Mouse (Mus musculus): ENCODE measurements around the gene Gcnt3. TPM values are rescaled to one million over a fixed set of nuclear protein-coding genes. Genes with fewer than 3 reads are reported as not detected.

Gene Gcnt3
- 0.07 TPM in 1 of 2 replicates, not detected in the other for polyA plus RNA-seq (2015; fragmentation: Nextera tagmentation; extraction: Ambion mirVana)

DNA sequence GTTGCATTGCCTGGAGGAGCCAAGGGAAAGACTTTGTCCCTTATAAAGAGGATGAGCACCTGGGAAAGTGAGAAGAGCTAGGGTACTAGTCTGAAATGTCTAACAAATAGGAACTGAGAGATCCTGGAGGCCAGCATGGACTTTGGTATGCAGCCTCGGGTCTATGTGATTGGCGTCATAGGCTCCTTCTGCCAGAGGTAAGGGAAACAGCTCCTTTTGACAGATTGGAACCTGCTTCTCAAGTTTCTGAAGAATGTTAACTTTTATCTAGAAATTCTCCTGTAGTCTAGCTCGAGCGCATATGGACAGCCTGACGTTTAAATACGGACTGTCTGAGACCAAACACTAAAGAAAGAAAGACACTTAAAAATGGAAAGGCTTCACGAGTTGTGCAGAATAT is at the start of gene Gcnt3:
Gene Gcnt3 (minus strand): TSS at position 101 of the 400 bp plus-strand sequence.
- no peak within 1 kb of the TSS for H3K27ac ChIP-seq

GRCm38 (mm10) chr9:70087379-70087778 is 49.5 kb upstream of the Gcnt3 start:
- no peaks in the 10 kb centered on the region for H3K36me3 ChIP-seq
- no peak overlapping the region for H3K9ac ChIP-seq
- no peaks in the 10 kb centered on the region for H3K27me3 ChIP-seq
- H3K9me3 ChIP-seq = no peaks in the 10 kb centered on the region
- WGBS = 60% methylated on average over 5 of the region's 5 CpGs
- no peak overlapping the region for H3K4me2 ChIP-seq
- ATAC-seq (ENCODE audit: insufficient number of reproducible peaks, insufficient read depth, low FRiP score, low TSS enrichment, low read depth) = no peak
- H3K4me3 ChIP-seq = no peak overlapping the region
- no peak overlapping the region for H3K27ac ChIP-seq
- H3K4me1 ChIP-seq = peaks cover 19% of the 10 kb centered on the region

More for the DNA sequence above, at the start of gene Gcnt3:
- H3K9me3 ChIP-seq = no peaks in the 10 kb centered on the region
- H3K9ac ChIP-seq = no peak within 1 kb of the TSS
- ATAC-seq (ENCODE audit: insufficient number of reproducible peaks, insufficient read depth, low FRiP score, low TSS enrichment, low read depth) = no peak
- no peak within 1 kb of the TSS for H3K4me3 ChIP-seq
- WGBS = 72% methylated on average over 7 of the region's 7 CpGs
- H3K27me3 ChIP-seq = no peaks in the 10 kb centered on the region
- H3K4me1 ChIP-seq = no peaks in the 10 kb centered on the region
- H3K4me2 ChIP-seq = no peak within 1 kb of the TSS
- H3K36me3 ChIP-seq = no peaks in the 10 kb centered on the region

GRCm38 (mm10) chr9:70086091-70086490 is 48.2 kb upstream of the Gcnt3 start:
- 42% methylated on average over 6 of the region's 6 CpGs for WGBS

DNA sequence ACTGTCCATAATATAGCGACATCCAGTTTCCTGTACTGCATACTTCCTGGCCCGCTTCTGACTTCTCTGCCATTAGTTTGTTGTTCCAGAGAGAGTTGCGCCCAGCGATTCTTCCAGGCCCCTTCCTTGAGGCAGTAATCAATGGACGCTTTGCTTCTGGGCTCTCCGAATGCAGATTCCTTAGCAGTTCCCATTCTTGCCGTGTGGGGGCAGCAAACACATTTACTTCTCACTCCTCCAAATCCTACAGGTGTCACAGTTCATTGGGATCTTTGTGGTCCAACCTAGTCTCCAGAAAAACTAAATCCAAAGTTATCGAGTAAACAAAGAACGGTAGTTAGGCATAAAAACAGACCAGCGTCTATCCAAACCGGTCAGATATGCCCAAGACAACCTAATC is 46.2 kb upstream of the Gcnt3 start:
- H3K9ac ChIP-seq = no peak overlapping the region
- 48% methylated on average over 11 of the region's 11 CpGs for WGBS
- H3K4me2 ChIP-seq = no peak overlapping the region
- H3K36me3 ChIP-seq = no peaks in the 10 kb centered on the region
- peaks cover 19% of the 10 kb centered on the region for H3K4me1 ChIP-seq
- no peak for ATAC-seq (ENCODE audit: insufficient number of reproducible peaks, insufficient read depth, low FRiP score, low TSS enrichment, low read depth)
- H3K9me3 ChIP-seq = no peaks in the 10 kb centered on the region
- H3K27me3 ChIP-seq = no peaks in the 10 kb centered on the region
- no peak overlapping the region for H3K27ac ChIP-seq
- H3K4me3 ChIP-seq = no peak overlapping the region

More at GRCm38 (mm10) chr9:70086091-70086490, 48.2 kb upstream of the Gcnt3 start:
- no peaks in the 10 kb centered on the region for H3K27me3 ChIP-seq
- H3K9me3 ChIP-seq = no peaks in the 10 kb centered on the region
- H3K4me1 ChIP-seq = peaks cover 19% of the 10 kb centered on the region
- H3K9ac ChIP-seq = no peak overlapping the region
- no peak overlapping the region for H3K4me2 ChIP-seq
- H3K4me3 ChIP-seq = no peak overlapping the region
- no peak for ATAC-seq (ENCODE audit: insufficient number of reproducible peaks, insufficient read depth, low FRiP score, low TSS enrichment, low read depth)
- no peak overlapping the region for H3K27ac ChIP-seq
- no peaks in the 10 kb centered on the region for H3K36me3 ChIP-seq

DNA sequence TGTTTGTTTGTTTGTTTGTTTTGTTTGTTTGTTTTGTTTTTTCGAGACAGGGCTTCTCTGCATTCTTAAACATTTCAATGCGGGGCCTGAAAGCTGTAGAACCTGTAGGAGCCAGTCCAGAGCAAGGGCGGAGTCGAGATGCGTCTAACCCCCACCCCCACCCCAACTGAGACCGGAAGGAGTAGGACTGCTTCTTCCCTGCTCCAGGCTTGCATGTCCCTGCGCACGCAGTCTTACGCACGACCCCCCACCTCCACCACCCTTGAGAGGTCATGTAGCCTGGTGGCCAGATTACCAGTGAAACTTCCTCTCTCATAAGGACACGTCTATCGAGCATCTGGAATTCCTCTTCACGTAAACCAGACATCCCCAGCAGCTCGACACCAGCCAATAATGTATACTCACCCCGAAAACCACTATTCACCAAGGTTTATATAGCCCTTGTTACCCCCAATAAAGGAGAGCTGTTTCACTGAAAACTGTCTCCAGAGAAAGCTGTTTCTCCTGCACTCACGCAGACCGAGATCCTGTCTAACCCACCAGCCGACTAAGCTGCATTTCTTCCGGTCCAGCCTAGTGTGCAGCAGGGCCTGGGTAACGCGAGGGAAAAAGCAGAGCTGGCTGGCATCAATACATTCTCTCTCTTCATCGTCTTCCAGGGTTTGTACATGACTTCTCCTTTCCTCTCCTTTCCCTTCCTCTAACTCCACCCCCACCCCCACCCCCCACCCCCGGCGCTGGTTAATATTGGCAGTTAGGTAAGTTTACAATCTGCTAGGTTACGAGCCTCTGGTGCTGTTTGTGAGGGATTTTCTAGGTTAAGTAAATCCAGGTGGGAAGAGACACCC is 44.7 kb upstream of the Gcnt3 start:
- Histone ChIP-seq H3K27me3 (no peaks in the 10 kb centered on the region), H3K4me2 (peak overlapping the region; percentile 1; the same call in 1 of the 2 replicates), H3K4me3 (no peak overlapping the region), H3K4me1 (peaks cover 7% of the 10 kb centered on the region; the same call in 1 of the 2 replicates), H3K9ac (no peak overlapping the region), H3K36me3 (no peaks in the 10 kb centered on the region), H3K9me3 (no peaks in the 10 kb centered on the region), H3K27ac (no peak overlapping the region)
- no peak for ATAC-seq (ENCODE audit: insufficient number of reproducible peaks, insufficient read depth, low FRiP score, low TSS enrichment, low read depth)
- WGBS = 51% methylated on average over 25 of the region's 25 CpGs

GRCm38 (mm10) chr9:70081767-70082166 is 43.9 kb upstream of the Gcnt3 start:
- Histone ChIP-seq H3K9ac (no peak overlapping the region), H3K4me1 (peaks cover 3% of the 10 kb centered on the region; the same call in 1 of the 2 replicates), H3K4me3 (no peak overlapping the region), H3K4me2 (no peak overlapping the region), H3K9me3 (no peaks in the 10 kb centered on the region), H3K27me3 (no peaks in the 10 kb centered on the region), H3K36me3 (no peaks in the 10 kb centered on the region), H3K27ac (no peak overlapping the region)
- WGBS = 86% methylated on average over 7 of the region's 7 CpGs
- ATAC-seq (ENCODE audit: insufficient number of reproducible peaks, insufficient read depth, low FRiP score, low TSS enrichment, low read depth) = no peak

DNA sequence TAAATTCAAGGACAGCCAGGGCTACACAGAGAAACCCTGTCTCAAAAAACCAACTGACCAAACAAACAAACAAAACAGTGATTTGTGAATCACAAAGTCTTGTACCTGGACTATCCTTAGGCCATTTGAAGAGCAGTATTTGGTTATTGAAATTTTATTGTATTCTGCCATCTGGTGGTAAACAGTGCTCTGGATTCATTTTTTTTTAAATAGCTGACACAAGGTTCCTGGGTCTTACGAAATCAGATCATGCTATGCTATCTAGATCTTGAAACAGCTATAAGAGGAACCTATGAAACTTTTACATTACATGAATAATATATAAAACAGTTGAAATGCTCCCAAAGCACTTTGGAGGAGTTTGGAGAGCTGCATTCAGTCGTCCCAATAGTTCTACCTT is 43.1 kb upstream of the Gcnt3 start:
- Histone ChIP-seq H3K9me3 (no peaks in the 10 kb centered on the region), H3K4me2 (no peak overlapping the region), H3K27me3 (no peaks in the 10 kb centered on the region), H3K9ac (no peak overlapping the region), H3K36me3 (no peaks in the 10 kb centered on the region), H3K27ac (no peak overlapping the region), H3K4me1 (no peaks in the 10 kb centered on the region; the same call in 1 of the 2 replicates), H3K4me3 (no peak overlapping the region)
- WGBS = 58% methylated on average over 2 of the region's 2 CpGs
- no peak for ATAC-seq (ENCODE audit: insufficient number of reproducible peaks, insufficient read depth, low FRiP score, low TSS enrichment, low read depth)

- Histone ChIP-seq H3K27ac (no peak overlapping the region), H3K4me3 (no peak overlapping the region), H3K36me3 (no peaks in the 10 kb centered on the region), H3K9me3 (no peaks in the 10 kb centered on the region), H3K27me3 (no peaks in the 10 kb centered on the region), H3K4me1 (no peaks in the 10 kb centered on the region; the same call in 1 of the 2 replicates), H3K9ac (no peak overlapping the region), H3K4me2 (no peak overlapping the region)
- no peak for ATAC-seq (ENCODE audit: insufficient number of reproducible peaks, insufficient read depth, low FRiP score, low TSS enrichment, low read depth)
- WGBS = 83% methylated on average over 9 of the region's 9 CpGs
These were observed 42.3 kb upstream of the Gcnt3 start for GRCm38 (mm10) chr9:70080027-70080800.

- no peak overlapping the region for H3K9ac ChIP-seq
- H3K4me2 ChIP-seq = no peak overlapping the region
- 84% methylated on average over 3 of the region's 3 CpGs for WGBS
- H3K36me3 ChIP-seq = no peaks in the 10 kb centered on the region
- no peaks in the 10 kb centered on the region for H3K27me3 ChIP-seq
- no peak overlapping the region for H3K4me3 ChIP-seq
- H3K27ac ChIP-seq = no peak overlapping the region
- H3K9me3 ChIP-seq = no peaks in the 10 kb centered on the region
- ATAC-seq (ENCODE audit: insufficient number of reproducible peaks, insufficient read depth, low FRiP score, low TSS enrichment, low read depth) = no peak
- no peaks in the 10 kb centered on the region; the same call in 1 of the 2 replicates for H3K4me1 ChIP-seq
These were observed 40.1 kb upstream of the Gcnt3 start for GRCm38 (mm10) chr9:70078034-70078433.

- WGBS = 70% methylated on average over 7 of the region's 7 CpGs
- Histone ChIP-seq H3K4me3 (no peak overlapping the region), H3K4me1 (no peaks in the 10 kb centered on the region), H3K9me3 (no peaks in the 10 kb centered on the region), H3K27me3 (no peaks in the 10 kb centered on the region), H3K4me2 (no peak overlapping the region), H3K36me3 (no peaks in the 10 kb centered on the region), H3K9ac (no peak overlapping the region), H3K27ac (no peak overlapping the region)
- ATAC-seq (ENCODE audit: insufficient number of reproducible peaks, insufficient read depth, low FRiP score, low TSS enrichment, low read depth) = no peak
These were observed 39.3 kb upstream of the Gcnt3 start for GRCm38 (mm10) chr9:70077170-70077569.

DNA sequence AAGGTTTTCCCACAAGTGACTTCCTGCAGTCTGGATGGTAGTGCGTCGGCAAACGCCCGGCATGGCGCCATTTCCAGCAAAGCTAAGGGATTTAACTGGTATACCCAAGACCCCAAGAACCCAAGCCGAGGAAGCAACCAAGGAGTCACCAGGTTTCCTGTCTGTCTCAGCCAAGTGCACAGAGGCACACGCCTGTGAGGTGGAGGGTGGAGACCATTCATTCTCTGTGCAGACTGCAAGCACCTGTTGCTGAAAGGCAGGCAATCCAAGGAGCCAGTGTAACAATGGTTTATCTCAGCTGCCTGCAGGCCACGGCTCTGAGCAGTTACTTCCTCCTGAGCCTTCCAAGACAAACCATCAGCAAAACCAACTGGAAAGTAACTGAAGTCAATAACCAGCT is 34.5 kb upstream of the Gcnt3 start:
- Histone ChIP-seq H3K4me3 (no peak overlapping the region), H3K4me1 (no peaks in the 10 kb centered on the region), H3K4me2 (no peak overlapping the region), H3K27me3 (no peaks in the 10 kb centered on the region), H3K27ac (no peak overlapping the region), H3K9me3 (no peaks in the 10 kb centered on the region), H3K36me3 (no peaks in the 10 kb centered on the region), H3K9ac (no peak overlapping the region)
- 81% methylated on average over 8 of the region's 8 CpGs for WGBS
- ATAC-seq (ENCODE audit: insufficient number of reproducible peaks, insufficient read depth, low FRiP score, low TSS enrichment, low read depth) = no peak
